Mouse (Mus musculus): Measurements from ENCODE around the gene Fam171a2.

- TF ChIP-seq CTCF (IDR thresholded peaks at IDR 0.05; ENCODE audit: low read depth) (no peak), EP300 (IDR thresholded peaks at IDR 0.05; ENCODE audit: low read depth) (no peak)
Observed at GRCm38 (mm10) chr11:102411061-102411460, 36.4 kb downstream of the Fam171a2 start.
